Mouse (Mus musculus) embryonic facial prominence, embryonic 13.5 days (tissue): Measurements from ENCODE around the gene Dgkd. TPM values are rescaled to one million over a fixed set of nuclear protein-coding genes. Genes with fewer than 3 reads are reported as not detected.
A peak's percentile ranks its signal among the peaks of the same experiment; 100 is the strongest.
"Not testable (repeated sequence)": the region's sequence is repeated elsewhere in the genome, so short reads cannot be mapped to it uniquely, and the experiment has no call there.

ENCODE experiments used
- ATAC-seq: fragments of 200-750 bp; cut with Nextera tagmentation; 2 replicates; pipeline ENCODE4 v1.8.0; 2017; ENCODE audit warnings: low read depth; ENCODE audit not compliant: insufficient number of reproducible peaks, insufficient read depth, low FRiP score, low TSS enrichment
- H3K27ac ChIP-seq: fragments of 300-500 bp; sonication (generic); 2 replicates; pipeline ENCODE4 v1.5.1; 2015; ENCODE audit warnings: moderate library complexity, mild to moderate bottlenecking, inconsistent platforms
- H3K27me3 ChIP-seq: fragments of 300-500 bp; sonication (generic); 2 replicates; pipeline ENCODE4 v1.6.1; 2015; ENCODE audit warnings: mild to moderate bottlenecking, inconsistent platforms
- H3K36me3 ChIP-seq: fragments of 300-500 bp; sonication (generic); 2 replicates; pipeline ENCODE4 v1.6.1; 2015; ENCODE audit warnings: mild to moderate bottlenecking, inconsistent platforms
- H3K4me1 ChIP-seq: fragments of 300-500 bp; sonication (generic); 2 replicates; pipeline ENCODE4 v1.6.1; 2015; ENCODE audit warnings: inconsistent platforms
- H3K4me2 ChIP-seq: fragments of 300-500 bp; sonication (generic); 2 replicates; pipeline ENCODE4 v1.6.1; 2015; ENCODE audit warnings: moderate library complexity, mild to moderate bottlenecking, inconsistent platforms
- H3K4me3 ChIP-seq: fragments of 300-500 bp; sonication (generic); 2 replicates; pipeline ENCODE4 v1.5.1; 2015; ENCODE audit warnings: mild to moderate bottlenecking, inconsistent platforms
- H3K9ac ChIP-seq: fragments of 300-500 bp; sonication (generic); 2 replicates; pipeline ENCODE4 v1.6.1; 2015; ENCODE audit warnings: mild to moderate bottlenecking, inconsistent platforms
- H3K9me3 ChIP-seq: fragments of 300-500 bp; sonication (generic); 2 replicates; pipeline ENCODE4 v1.6.1; 2016; ENCODE audit warnings: inconsistent platforms
- WGBS: fragments of 180-500 bp; shearing (Covaris S2); methylation state at CpG from one replicate; pipeline ENCODE4 v1.1.7; 2015; ENCODE audit warnings: mixed read lengths; 5-methylcytosine and 5-hydroxymethylcytosine counted together
- polyA plus RNA-seq: library from polyadenylated mRNA; unstranded; fragments of >200 nt; fragmentation: Nextera tagmentation; extraction: Ambion mirVana; gene quantifications from 2 replicates; pipeline ENCODE4 v1.2.1, GENCODE M21; 2015

Gene Dgkd
- 28.8 and 33.0 TPM in 2 replicates for polyA plus RNA-seq

- H3K9ac ChIP-seq: peak within 1 kb of the TSS; percentile 98
- under 1% methylated on average over 62 of the region's 74 CpGs for WGBS
- H3K27me3 ChIP-seq: no peaks in the 10 kb centered on the region
- ATAC-seq: peak; percentile 93
- H3K9me3 ChIP-seq: no peaks in the 10 kb centered on the region
- H3K27ac ChIP-seq: peak within 1 kb of the TSS; percentile 73; the same call in 1 of the 2 replicates
- no peaks in the 10 kb centered on the region for H3K36me3 ChIP-seq
- peaks cover 37% of the 10 kb centered on the region for H3K4me1 ChIP-seq
- peak within 1 kb of the TSS; percentile 94 for H3K4me2 ChIP-seq
- peak within 1 kb of the TSS; percentile 97 for H3K4me3 ChIP-seq
Measured at GRCm38 (mm10) chr1:87852892-87853600, at the start of gene Dgkd. TSS of gene Dgkd (plus strand) at chr1:87853287.

- no peak for ATAC-seq
- no peaks in the 10 kb centered on the region for H3K4me1 ChIP-seq
- no peaks in the 10 kb centered on the region for H3K27me3 ChIP-seq
- H3K9ac ChIP-seq: no peak within 1 kb of the TSS
- no peaks in the 10 kb centered on the region for H3K9me3 ChIP-seq
- WGBS: 64% methylated on average over 6 of the region's 6 CpGs
- H3K4me3 ChIP-seq: no peak within 1 kb of the TSS
- no peaks in the 10 kb centered on the region for H3K36me3 ChIP-seq
- no peak within 1 kb of the TSS for H3K27ac ChIP-seq
- no peak within 1 kb of the TSS for H3K4me2 ChIP-seq
Measured at GRCm38 (mm10) chr1:87803576-87803975, 49.5 kb upstream of the Dgkd start, which contains the start of gene Sag. TSS of gene Sag (plus strand) at chr1:87803680.

- no peak overlapping the region for H3K4me3 ChIP-seq
- no peaks in the 10 kb centered on the region for H3K9me3 ChIP-seq
- no peaks in the 10 kb centered on the region for H3K27me3 ChIP-seq
- ATAC-seq: no peak
- no peaks in the 10 kb centered on the region for H3K36me3 ChIP-seq
- H3K4me1 ChIP-seq: no peaks in the 10 kb centered on the region
- no peak overlapping the region for H3K27ac ChIP-seq
- no peak overlapping the region for H3K9ac ChIP-seq
- 88% methylated on average over 1 of the region's 1 CpGs for WGBS
- H3K4me2 ChIP-seq: no peak overlapping the region
Measured at GRCm38 (mm10) chr1:87807751-87808150, 45.3 kb upstream of the Dgkd start.

GRCm38 (mm10) chr1:87811391-87811790 is 41.7 kb upstream of the Dgkd start:
- no peak overlapping the region for H3K4me2 ChIP-seq
- 71% methylated on average over 7 of the region's 7 CpGs for WGBS
- no peak for ATAC-seq

GRCm38 (mm10) chr1:87812061-87812460 is 41.0 kb upstream of the Dgkd start:
- H3K9ac ChIP-seq: no peak overlapping the region
- H3K27ac ChIP-seq: no peak overlapping the region
- ATAC-seq: no peak
- H3K4me2 ChIP-seq: no peak overlapping the region
- no peaks in the 10 kb centered on the region for H3K9me3 ChIP-seq
- 83% methylated on average over 10 of the region's 10 CpGs for WGBS
- H3K27me3 ChIP-seq: no peaks in the 10 kb centered on the region
- H3K36me3 ChIP-seq: no peaks in the 10 kb centered on the region
- no peak overlapping the region for H3K4me3 ChIP-seq
- peaks cover 4% of the 10 kb centered on the region; the same call in 1 of the 2 replicates for H3K4me1 ChIP-seq

More at GRCm38 (mm10) chr1:87811391-87811790, 41.7 kb upstream of the Dgkd start:
- H3K4me1 ChIP-seq: peaks cover 4% of the 10 kb centered on the region; the same call in 1 of the 2 replicates
- no peak overlapping the region for H3K27ac ChIP-seq
- H3K27me3 ChIP-seq: no peaks in the 10 kb centered on the region
- H3K4me3 ChIP-seq: no peak overlapping the region
- no peaks in the 10 kb centered on the region for H3K36me3 ChIP-seq
- no peaks in the 10 kb centered on the region for H3K9me3 ChIP-seq
- no peak overlapping the region for H3K9ac ChIP-seq

GRCm38 (mm10) chr1:87813155-87813554 is 39.9 kb upstream of the Dgkd start:
- Histone ChIP-seq H3K4me1 (peaks cover 4% of the 10 kb centered on the region; the same call in 1 of the 2 replicates), H3K9ac (no peak overlapping the region), H3K4me2 (no peak overlapping the region), H3K9me3 (no peaks in the 10 kb centered on the region), H3K4me3 (no peak overlapping the region), H3K36me3 (no peaks in the 10 kb centered on the region), H3K27me3 (no peaks in the 10 kb centered on the region), H3K27ac (no peak overlapping the region)
- WGBS: 81% methylated on average over 6 of the region's 6 CpGs
- ATAC-seq: no peak

GRCm38 (mm10) chr1:87813681-87814080 is 39.4 kb upstream of the Dgkd start:
- Histone ChIP-seq H3K9ac (no peak overlapping the region), H3K9me3 (no peaks in the 10 kb centered on the region), H3K27ac (no peak overlapping the region), H3K27me3 (no peaks in the 10 kb centered on the region), H3K4me2 (no peak overlapping the region), H3K4me1 (peaks cover 4% of the 10 kb centered on the region; the same call in 1 of the 2 replicates), H3K4me3 (no peak overlapping the region), H3K36me3 (no peaks in the 10 kb centered on the region)
- ATAC-seq: no peak
- WGBS: 77% methylated on average over 7 of the region's 7 CpGs

GRCm38 (mm10) chr1:87824420-87824995 is 28.6 kb upstream of the Dgkd start:
- WGBS: 88% methylated on average over 10 of the region's 10 CpGs
- Histone ChIP-seq H3K4me2 (no peak overlapping the region), H3K9me3 (no peaks in the 10 kb centered on the region), H3K27ac (no peak overlapping the region), H3K27me3 (no peaks in the 10 kb centered on the region), H3K4me3 (no peak overlapping the region), H3K36me3 (no peaks in the 10 kb centered on the region), H3K4me1 (peaks cover 7% of the 10 kb centered on the region), H3K9ac (no peak overlapping the region)
- ATAC-seq: no peak

GRCm38 (mm10) chr1:87825281-87825680 is 27.8 kb upstream of the Dgkd start:
- Histone ChIP-seq H3K27me3 (no peaks in the 10 kb centered on the region), H3K4me1 (peaks cover 8% of the 10 kb centered on the region), H3K4me2 (no peak overlapping the region), H3K36me3 (no peaks in the 10 kb centered on the region), H3K4me3 (no peak overlapping the region), H3K27ac (no peak overlapping the region), H3K9me3 (no peaks in the 10 kb centered on the region), H3K9ac (no peak overlapping the region)
- ATAC-seq: no peak
- WGBS: 82% methylated on average over 5 of the region's 5 CpGs

- H3K27me3 ChIP-seq: no peaks in the 10 kb centered on the region
Measured at GRCm38 (mm10) chr1:87825991-87826390, 27.1 kb upstream of the Dgkd start.

GRCm38 (mm10) chr1:87826474-87826873 is 26.6 kb upstream of the Dgkd start:
- Histone ChIP-seq H3K27me3 (no peaks in the 10 kb centered on the region), H3K27ac (no peak overlapping the region), H3K9ac (no peak overlapping the region), H3K4me1 (peaks cover 8% of the 10 kb centered on the region), H3K9me3 (no peaks in the 10 kb centered on the region), H3K36me3 (no peaks in the 10 kb centered on the region), H3K4me3 (no peak overlapping the region), H3K4me2 (no peak overlapping the region)
- no peak for ATAC-seq
- 63% methylated on average over 2 of the region's 2 CpGs for WGBS

More at GRCm38 (mm10) chr1:87825991-87826390, 27.1 kb upstream of the Dgkd start:
- H3K4me1 ChIP-seq: peaks cover 8% of the 10 kb centered on the region
- 83% methylated on average over 6 of the region's 6 CpGs for WGBS
- no peak overlapping the region for H3K9ac ChIP-seq
- no peak overlapping the region for H3K4me3 ChIP-seq
- no peak for ATAC-seq
- no peaks in the 10 kb centered on the region for H3K9me3 ChIP-seq
- no peaks in the 10 kb centered on the region for H3K36me3 ChIP-seq
- H3K27ac ChIP-seq: no peak overlapping the region
- no peak overlapping the region for H3K4me2 ChIP-seq

GRCm38 (mm10) chr1:87827476-87827875 is 25.6 kb upstream of the Dgkd start:
- WGBS: 79% methylated on average over 1 of the region's 1 CpGs
- not testable (repeated sequence) for H3K36me3 ChIP-seq, H3K9ac ChIP-seq, H3K27me3 ChIP-seq, ATAC-seq, H3K4me1 ChIP-seq, H3K4me2 ChIP-seq, H3K9me3 ChIP-seq, H3K27ac ChIP-seq, H3K4me3 ChIP-seq
